Mouse (Mus musculus) MN1 (cell line): ENCODE measurements around the gene Tmem89.

ENCODE experiments used
- DNase-seq: peaks from one replicate; pipeline ENCODE4 v3.0.0-alpha.2; 2016; ENCODE audit warnings: low spot score

Tmem89 gene

DNA sequence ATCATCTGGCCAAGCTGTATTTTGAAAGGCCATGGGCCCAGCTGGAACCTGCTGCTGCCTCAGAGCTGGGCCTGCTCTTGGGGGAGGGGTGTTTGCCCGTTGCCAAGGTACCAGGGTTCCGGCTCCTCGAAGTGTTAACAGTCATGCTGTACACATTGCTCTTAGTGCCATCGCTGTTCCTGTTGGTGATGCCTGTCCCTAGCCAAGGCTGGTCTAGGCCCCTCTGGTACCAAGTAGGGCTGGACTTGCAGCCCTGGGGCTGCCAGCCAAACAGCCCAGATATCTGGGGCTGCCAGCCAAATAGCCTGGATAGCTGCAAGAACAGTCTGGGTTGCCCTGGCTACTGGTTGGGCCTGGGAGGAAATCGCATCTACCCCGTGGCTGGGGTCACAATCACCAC lies at the start of gene Tmem89:
TSS of gene Tmem89 (plus strand) at position 129 of the 400 bp plus-strand sequence.
- peak; percentile 37 for DNase-seq

DNA sequence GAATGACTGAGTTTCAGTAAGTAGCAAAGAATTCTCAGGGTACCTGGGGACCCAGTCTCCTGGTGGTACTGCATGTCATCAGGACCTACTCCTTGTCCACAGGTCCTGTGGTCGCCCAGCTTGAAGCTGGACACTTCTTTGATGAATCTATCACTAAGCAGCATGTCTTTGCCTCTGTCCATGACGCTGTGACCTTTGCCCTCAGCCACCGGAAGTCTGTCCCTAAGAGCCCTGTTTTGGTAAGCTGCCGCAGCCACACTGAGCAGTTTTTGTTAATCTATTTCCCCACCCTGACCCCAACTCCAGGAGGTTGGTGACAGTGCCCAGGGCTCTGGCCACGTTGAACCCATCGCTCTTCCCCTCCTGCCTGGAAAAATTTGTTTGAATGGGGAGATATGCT lies 2.1 kb upstream of the Tmem89 start:
- no peak for DNase-seq

DNA sequence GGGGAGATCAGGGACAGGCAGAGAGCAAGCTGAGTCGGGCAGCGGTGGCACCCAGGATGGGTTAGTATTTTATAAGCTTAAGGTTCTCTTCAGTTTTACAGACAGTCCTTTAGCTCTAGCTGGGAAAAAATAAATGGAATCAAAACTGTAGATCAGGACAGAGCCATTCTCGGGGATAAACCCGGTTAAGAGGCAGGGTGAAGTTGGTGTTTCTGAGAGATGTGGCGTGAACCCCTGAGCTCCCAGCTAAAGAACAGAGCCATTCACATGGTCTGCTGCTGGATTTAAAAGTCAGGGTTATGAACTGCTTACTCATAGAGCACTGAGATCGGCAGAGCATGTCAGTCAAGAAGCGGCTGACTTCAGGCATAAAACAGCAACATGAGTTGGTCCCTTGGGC lies 1.3 kb upstream of the Tmem89 start:
- DNase-seq: no peak

DNA sequence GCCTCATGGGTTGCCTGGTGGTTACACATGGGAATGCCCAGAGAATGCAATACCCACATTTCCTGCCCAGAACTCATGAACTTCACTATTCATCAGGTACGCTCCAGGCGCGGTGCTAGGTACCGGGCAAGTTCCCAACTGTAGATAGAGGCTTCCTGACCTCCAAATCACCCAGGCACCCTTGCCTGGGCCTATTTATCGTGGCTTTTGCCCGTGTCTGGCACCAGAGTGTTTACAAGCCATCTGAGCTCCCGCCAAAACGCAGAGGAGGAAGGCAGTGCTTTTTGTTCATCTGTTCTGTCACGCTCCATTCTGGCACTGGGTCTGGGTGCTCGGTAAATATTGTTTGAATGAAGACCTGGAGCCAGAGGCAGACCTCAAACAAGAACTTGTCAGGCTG lies 798 bp upstream of the Tmem89 start:
- no peak for DNase-seq

DNA sequence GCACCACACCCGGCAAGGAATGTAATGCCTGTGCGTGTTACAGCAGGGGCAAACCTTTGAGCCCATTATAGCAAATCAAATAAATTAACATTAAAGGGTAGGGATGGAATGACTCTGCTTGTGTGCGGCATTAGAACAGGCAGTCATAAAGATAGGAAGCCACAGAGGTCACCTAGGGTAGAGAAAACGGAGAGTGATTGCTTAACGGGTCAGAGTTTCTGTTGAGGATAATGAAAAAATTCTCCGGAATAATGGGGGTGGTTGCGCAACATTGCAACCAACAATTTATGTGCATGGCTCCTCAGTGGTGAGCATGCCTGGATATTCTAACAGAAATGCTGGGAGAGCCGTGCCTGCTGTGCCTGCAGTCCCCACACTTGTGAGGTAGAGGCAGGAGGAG lies 11.5 kb downstream of the Tmem89 start:
- no peak for DNase-seq

DNA sequence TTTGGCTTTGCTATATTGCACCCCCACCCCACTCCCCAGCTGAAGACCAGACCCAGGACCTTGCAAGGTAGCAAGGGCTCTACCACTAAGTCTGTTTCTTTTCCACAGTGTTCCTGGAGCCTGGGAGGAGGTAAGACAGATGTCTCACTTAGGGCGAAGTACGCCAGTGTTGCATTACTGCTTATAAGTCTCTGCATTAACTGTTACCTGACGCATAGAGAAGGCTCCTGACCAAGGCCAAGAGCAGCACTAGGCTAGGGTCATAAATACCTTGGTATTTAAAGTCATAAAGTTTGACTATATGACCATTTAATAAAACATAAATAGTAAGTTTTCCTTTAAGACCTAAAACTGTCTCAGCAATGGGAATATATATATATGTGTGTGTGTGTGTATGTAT lies 14.0 kb downstream of the Tmem89 start:
- DNase-seq: no peak

DNA sequence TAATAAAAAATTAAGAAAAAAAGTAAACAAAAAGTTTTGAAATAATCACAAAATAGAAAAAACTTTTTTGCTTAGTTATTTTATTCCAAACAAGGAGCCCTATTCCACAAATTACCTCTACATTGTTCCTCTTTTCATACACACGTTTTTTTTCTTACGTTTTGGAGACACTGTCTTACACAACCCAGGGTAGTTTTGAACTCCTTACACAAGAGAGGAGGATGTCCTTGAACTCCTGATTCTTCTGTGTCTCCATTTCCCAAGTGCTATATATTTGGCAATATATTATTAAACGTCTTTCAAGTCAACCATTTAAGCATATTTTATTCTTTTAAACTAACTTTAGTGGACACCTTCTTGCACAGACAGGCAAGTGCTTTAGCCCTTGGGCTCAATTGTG lies 21.6 kb downstream of the Tmem89 start:
- no peak for DNase-seq

DNA sequence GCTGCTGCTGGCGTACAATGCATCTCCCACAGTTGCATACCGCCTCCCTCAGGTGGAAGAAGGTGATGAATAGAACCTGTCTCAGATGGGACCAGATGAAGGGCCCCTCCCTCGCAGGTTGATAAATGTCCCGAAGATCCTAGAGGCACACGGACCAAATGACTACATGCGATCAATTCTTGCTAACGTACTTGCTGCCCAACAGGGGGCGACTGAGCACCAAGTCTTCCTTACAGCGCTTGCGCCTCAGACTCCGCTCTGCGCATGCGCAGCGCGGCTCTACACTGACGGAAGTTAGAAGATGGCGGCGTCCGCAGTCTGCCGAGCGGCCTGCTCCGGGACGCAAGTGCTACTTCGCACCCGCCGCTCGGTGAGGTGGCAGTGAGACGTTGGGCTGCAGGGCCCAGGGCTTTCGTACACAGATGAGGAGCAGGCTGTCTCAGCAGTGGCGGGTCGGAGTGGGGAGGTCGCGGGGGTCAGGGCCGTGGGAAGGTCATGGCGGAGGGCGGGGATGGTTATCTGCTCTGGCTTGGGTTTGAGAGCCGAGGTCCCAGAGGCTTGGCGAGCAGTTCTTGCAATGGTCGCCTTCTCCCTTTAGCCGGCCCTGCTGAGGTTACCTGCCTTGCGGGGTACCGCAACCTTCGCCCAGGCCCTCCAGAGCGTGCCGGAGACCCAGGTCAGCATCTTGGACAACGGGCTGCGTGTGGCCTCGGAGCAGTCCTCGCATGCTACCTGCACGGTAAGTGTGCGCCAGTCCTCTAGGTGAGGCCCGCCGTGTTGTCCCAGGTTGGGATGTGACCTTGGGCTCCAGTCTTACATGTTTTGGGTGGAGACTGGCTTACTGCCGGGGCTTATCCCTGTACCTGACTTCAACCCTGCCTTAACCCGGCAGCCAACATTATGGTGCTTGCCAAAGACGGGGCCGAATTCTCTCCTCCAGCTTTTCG lies 22.3 kb downstream of the Tmem89 start, which contains the start of gene Uqcrc1:
TSS of gene Uqcrc1 (plus strand) at position 216 of the 947 bp plus-strand sequence.
- DNase-seq: peak; percentile 98

DNA sequence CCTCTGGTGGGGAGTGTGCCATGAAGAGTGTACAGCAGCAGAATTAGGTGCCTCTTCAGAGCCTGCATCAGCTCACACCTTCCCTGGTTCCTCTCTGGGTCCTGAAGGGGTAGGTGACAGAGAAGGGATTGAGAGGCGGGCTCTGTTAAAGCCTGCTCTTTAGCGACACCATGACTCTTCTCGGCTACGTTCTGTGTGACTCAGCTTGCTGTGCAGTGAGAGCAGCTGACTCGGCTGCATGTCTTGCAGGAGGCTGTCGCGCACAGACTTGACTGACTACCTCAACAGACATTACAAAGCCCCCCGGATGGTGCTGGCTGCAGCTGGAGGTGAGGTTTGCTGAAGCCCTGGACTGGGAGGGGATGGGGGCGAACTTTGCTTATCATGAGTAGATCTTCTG lies 30.7 kb downstream of the Tmem89 start:
- no peak for DNase-seq

DNA sequence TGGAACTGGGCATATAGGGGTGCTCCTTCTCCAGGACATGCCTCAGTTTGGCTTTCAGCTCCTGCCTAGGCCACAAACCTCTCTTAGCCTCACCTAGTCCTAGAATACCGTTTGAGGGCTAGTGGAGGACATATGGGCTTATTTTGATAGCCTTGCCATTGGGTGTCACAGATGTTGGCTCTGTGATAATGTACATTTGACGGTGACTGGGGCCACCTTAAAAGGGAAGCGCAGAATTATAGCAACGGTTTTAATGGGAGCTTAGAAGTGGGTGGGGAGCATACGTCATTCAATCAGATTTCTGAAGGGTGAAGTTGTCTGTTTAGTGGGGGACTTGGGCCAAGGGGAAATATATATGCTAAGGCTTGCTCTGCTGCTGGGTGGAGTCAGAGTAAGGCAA lies 31.2 kb downstream of the Tmem89 start:
- DNase-seq: no peak

DNA sequence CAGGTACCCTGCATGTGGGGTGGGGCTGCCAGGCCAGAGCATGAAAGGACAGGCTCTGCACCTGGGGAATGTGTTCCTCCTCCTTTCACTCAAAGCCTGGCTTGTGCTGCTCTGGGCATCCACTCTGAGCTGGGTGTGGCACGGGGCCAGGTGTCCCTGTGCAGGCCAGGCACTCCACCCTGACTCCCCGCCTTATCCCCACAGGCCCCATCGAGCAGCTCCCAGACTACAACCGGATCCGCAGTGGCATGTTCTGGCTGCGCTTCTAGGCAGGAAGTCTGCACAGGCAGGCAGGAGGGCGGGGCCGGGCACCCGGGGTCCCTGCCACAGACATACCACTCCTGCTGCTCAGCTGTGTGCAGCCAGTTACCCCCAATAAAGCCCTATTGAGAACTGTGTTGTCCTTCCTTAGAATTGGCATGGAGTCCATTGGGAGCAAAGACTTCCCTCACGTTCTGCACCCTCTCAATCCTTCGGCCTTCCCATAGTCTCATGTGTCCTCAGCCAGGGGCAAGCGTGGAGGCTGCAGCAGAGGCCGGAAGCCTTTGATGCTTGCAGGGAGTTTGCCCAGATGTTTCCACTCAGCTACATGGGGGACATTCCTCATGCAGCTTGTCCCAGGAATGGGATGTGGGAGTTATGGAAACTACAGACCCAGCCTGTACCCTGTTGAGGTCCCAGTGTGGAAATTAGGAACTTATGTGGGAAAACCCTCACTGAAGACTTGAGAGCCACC lies 35.0 kb downstream of the Tmem89 start:
- DNase-seq: peak; percentile 12

DNA sequence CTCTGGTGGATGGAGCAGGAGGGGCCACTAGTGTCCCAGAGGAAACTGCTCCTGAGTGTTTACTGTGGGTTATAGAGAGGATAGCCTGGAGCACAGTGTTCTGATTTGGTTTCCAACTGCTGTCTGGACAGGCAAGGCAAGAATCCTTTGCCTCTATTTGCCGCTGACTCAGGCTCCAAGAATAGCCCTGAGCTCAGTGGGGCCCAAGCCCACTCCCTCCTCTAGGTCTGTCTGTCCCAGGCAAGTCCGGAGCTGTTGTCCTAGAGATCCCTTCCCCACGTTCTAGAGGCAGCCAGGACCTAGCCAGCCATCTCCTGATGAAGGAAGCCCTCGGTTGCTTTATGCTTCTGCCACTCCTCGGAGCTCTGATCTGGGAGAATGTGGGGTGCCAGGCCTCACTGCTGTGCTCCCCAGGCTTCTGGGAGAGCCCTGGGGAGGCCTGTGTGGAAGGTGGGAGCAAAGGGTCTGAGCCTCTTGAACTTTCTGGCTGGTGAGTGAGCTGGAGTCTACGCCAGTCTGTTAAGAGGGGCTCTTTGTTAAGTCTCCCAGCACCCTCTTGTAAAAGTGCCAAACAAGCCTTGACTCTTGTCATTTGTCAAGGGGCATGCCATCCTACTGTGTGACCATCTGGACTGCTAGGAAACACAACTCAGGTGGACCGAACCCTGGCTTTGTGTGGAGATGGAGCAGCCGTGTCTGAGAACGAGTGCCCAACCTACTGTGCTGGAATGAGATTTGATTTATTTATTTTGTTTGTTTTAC lies 35.7 kb downstream of the Tmem89 start:
- no peak for DNase-seq

DNA sequence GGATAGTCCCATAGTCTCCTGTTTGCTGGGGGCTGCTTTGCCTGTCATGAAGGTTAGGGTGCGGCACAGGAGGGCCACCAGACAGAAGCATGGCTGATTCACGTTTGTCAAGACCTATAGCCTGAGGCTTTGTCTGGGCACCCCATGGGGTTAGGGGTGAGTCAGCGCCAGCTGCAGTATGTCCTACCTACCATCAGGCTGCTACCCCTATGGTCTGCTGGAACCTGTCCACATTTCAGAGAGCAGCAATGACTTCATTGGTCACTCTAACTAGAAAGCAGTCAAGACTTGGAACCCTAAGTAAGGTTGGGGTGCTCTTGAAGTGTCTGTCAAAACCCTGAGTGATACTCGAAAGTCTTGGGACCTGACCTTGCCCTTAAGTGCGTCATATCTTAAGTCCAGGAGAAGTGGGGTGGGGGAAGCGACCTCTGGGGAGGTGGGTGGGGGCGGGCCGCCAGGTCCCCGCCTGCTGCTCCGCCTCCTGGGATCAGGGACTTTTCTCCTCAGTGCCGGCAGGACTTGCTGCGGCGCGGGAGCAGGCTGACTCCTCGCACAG lies 38.7 kb downstream of the Tmem89 start, which contains the start of gene Col7a1:
TSS of gene Col7a1 (plus strand) at position 506 of the 556 bp plus-strand sequence.
- peak; percentile 33 for DNase-seq

DNA sequence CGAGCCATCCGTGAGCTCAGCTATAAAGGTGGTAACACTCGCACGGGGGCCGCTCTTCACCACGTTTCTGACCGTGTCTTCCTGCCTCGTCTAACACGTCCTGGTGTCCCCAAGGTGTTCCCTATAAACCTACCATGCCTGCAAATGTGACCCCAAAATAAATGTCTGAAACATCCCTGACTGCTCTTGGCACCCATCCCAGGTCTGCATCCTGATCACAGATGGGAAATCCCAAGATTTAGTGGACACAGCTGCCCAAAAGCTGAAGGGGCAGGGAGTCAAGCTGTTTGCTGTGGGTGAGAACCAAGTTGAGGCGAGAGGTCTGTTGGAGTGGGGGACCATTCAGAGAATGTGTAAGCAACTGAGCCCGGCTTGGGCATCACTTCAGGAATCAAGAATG lies 40.8 kb downstream of the Tmem89 start:
- no peak for DNase-seq

DNA sequence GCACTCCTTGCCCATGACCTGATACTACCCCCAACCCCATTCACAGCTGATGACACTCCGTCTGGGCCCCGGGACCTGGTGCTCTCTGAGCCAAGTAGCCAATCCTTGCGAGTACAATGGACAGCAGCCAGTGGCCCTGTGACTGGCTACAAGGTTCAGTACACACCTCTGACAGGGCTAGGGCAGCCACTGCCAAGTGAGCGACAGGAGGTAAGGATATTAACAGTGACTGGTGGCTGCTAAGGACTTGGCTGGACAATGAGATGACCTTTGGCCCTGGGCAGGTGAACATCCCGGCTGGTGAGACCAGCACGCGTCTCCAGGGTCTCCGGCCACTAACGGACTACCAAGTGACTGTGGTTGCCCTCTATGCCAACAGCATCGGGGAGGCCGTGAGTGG lies 41.4 kb downstream of the Tmem89 start:
- no peak for DNase-seq

DNA sequence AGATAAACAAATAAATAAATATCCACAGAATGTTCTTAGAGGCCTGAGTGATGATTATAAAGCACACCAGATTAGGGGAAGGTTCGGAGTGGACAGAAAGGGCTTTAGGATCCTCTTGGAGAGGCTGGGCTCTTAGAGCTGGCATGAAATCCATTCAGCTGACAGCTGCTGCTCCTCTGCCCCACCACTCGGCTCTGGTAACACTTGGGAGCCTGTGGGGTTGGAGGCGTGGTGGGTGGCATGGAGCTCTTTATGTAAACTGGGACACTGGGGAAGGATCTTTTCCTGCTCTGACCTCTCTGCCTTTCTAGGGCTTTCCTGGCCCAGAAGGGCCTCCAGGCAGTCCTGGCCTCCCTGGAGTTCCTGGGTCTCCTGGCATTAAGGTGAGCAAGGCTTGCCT lies 49.2 kb downstream of the Tmem89 start:
- DNase-seq: no peak

DNA sequence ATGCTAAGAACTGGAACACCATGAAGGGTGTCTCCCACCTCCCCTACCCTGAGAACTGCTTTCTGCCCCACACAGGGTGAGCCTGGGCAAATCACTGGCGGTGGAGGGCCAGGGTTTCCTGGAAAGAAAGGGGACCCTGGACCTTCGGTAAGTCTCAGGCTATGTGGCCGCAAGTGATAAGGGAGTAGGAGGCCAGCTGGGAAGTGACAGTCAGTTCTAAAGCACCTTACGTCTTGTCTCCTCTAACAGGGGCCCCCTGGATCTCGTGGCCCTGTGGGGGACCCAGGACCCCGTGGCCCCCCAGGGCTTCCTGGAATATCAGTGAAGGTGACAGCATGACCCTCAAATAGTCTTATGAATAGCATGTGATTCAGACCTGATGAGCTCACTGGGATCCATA lies 49.9 kb downstream of the Tmem89 start:
- no peak for DNase-seq
